In the genomic region with DNA sequence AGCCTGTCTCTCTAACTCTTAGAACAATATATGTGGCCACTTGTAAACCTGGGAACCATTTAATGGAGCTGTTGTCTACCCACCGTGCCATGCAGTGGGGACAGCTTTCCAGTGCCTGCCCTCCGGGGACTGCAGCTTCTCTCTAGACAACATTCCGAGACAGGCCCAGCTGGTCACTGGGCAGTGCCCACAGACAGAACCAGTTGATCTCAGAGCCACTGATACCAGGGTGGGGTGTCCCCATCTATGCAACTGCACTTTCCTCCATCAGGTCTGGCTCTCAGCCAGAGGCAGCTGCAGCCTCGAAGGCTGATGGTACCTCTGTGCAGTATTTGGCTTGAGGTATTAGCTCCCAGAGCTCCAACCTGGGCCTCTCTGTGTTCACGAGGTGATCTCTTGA, we compare ENCODE assay signal across 16 mouse cellular contexts. TPM values are rescaled to one million over a fixed set of nuclear protein-coding genes. Genes with fewer than 3 reads are reported as not detected.
A peak's percentile ranks its signal among the peaks of the same experiment; 100 is the strongest.
DNase-seq lines count a peak whose midpoint lies in the region; ATAC-seq and TF ChIP-seq lines count a peak whose summit lies in the region.
"Had no signal": no experiment of that assay in that cellular context is flagged by ENCODE, and none has a peak within 500 bp of the region (broad histone marks: within the 10 kb centered on the region; RNA-seq: fewer than 3 reads in every experiment).

No protein-coding gene starts in this region.

- peak; percentile 22 for DNase-seq in hindbrain, postnatal 0 days (ENCODE audit: low spot score)
- DNase-seq in limb, embryonic 10.5 days (ENCODE audit: low spot score): no peak
- peak; percentile 57 for DNase-seq in testis, postnatal 10 days (ENCODE audit: low spot score)
- no peak for DNase-seq in testis, postnatal 14 days (ENCODE audit: low spot score)
- peak; percentile 65 for DNase-seq in stomach, postnatal 0 days (ENCODE audit: low spot score)
- DNase-seq in gastrocnemius, postnatal 4 days (ENCODE audit: low spot score in 2 of 2): no peak
- DNase-seq: cerebellum, adult 9-11 months; gastrocnemius, postnatal 25 days; lung, postnatal 10 days; thymus, adult 2 months had no signal

- no peak for ATAC-seq in hindbrain, postnatal 0 days
- no peak for ATAC-seq in hindbrain, embryonic 13.5 days (ENCODE audit: low FRiP score)
- no peak for ATAC-seq in limb, embryonic 12.5 days (ENCODE audit: insufficient number of reproducible peaks, insufficient read depth, low FRiP score, low TSS enrichment, low read depth)
- ATAC-seq in stomach, postnatal 0 days (ENCODE audit: low FRiP score, low TSS enrichment): peak; percentile 60
- ATAC-seq: forebrain, embryonic 15.5 days had no signal

- H3K9me3 ChIP-seq in hindbrain, postnatal 0 days (ENCODE audit: low read length): no peaks in the 10 kb centered on the region
- no peaks in the 10 kb centered on the region for H3K9me3 ChIP-seq in hindbrain, embryonic 13.5 days
- H3K9me3 ChIP-seq in limb, embryonic 12.5 days: peaks cover 2% of the 10 kb centered on the region; the same call in 1 of the 2 replicates
- H3K9me3 ChIP-seq in limb, embryonic 10.5 days (replicated peaks): no peaks in the 10 kb centered on the region
- H3K9me3 ChIP-seq in stomach, postnatal 0 days (ENCODE audit: control insufficient read depth, low read length): no peaks in the 10 kb centered on the region
- H3K9me3 ChIP-seq: embryonic facial prominence, embryonic 12.5 days; forebrain, embryonic 15.5 days had no signal

- TF ChIP-seq CTCF in hindbrain, postnatal 0 days (IDR thresholded peaks at IDR 0.05; ENCODE audit: low read depth): no peak
- no peak for TF ChIP-seq CTCF in stomach, postnatal 0 days (IDR thresholded peaks at IDR 0.05; ENCODE audit: low read depth)

- H3K4me2 ChIP-seq in hindbrain, postnatal 0 days (ENCODE audit: low read depth, low read length): no peak overlapping the region
- no peak overlapping the region for H3K4me2 ChIP-seq in hindbrain, embryonic 13.5 days
- H3K4me2 ChIP-seq in limb, embryonic 12.5 days: no peak overlapping the region
- no peak overlapping the region for H3K4me2 ChIP-seq in stomach, postnatal 0 days (replicated peaks; ENCODE audit: low read depth)
- H3K4me2 ChIP-seq: embryonic facial prominence, embryonic 12.5 days; forebrain, embryonic 15.5 days had no signal

- H3K9ac ChIP-seq in hindbrain, postnatal 0 days (replicated peaks; ENCODE audit: low read length): no peak overlapping the region
- no peak overlapping the region for H3K9ac ChIP-seq in hindbrain, embryonic 13.5 days
- H3K9ac ChIP-seq in limb, embryonic 12.5 days (replicated peaks): no peak overlapping the region
- no peak overlapping the region for H3K9ac ChIP-seq in stomach, postnatal 0 days (ENCODE audit: low read length)
- H3K9ac ChIP-seq: embryonic facial prominence, embryonic 12.5 days; forebrain, embryonic 15.5 days; liver, embryonic 14.5 days had no signal

- H3K27ac ChIP-seq in hindbrain, postnatal 0 days: no peak overlapping the region
- no peak overlapping the region for H3K27ac ChIP-seq in hindbrain, embryonic 13.5 days
- 0 out of 2 replicates have a peak overlapping the region, but pooled peaks have one; percentile 29 for H3K27ac ChIP-seq in limb, embryonic 12.5 days
- H3K27ac ChIP-seq in limb, embryonic 10.5 days: no peak overlapping the region
- H3K27ac ChIP-seq in stomach, postnatal 0 days (replicated peaks): no peak overlapping the region
- H3K27ac ChIP-seq: embryonic facial prominence, embryonic 12.5 days; forebrain, embryonic 15.5 days; liver, embryonic 14.5 days had no signal

- H3K27me3 ChIP-seq in hindbrain, postnatal 0 days (ENCODE audit: insufficient read depth, low read length): no peaks in the 10 kb centered on the region
- H3K27me3 ChIP-seq in hindbrain, embryonic 13.5 days: no peaks in the 10 kb centered on the region
- H3K27me3 ChIP-seq in limb, embryonic 12.5 days: no peaks in the 10 kb centered on the region
- H3K27me3 ChIP-seq in limb, embryonic 10.5 days (ENCODE audit: low read depth, poor library complexity, severe bottlenecking): no peaks in the 10 kb centered on the region
- H3K27me3 ChIP-seq in stomach, postnatal 0 days (ENCODE audit: control insufficient read depth, insufficient read depth, low read length): no peaks in the 10 kb centered on the region
- H3K27me3 ChIP-seq: embryonic facial prominence, embryonic 12.5 days; forebrain, embryonic 15.5 days had no signal

- H3K36me3 ChIP-seq in hindbrain, postnatal 0 days (ENCODE audit: insufficient read depth, low read length): no peaks in the 10 kb centered on the region
- no peaks in the 10 kb centered on the region for H3K36me3 ChIP-seq in hindbrain, embryonic 13.5 days
- no peaks in the 10 kb centered on the region for H3K36me3 ChIP-seq in limb, embryonic 12.5 days
- no peaks in the 10 kb centered on the region for H3K36me3 ChIP-seq in limb, embryonic 10.5 days
- H3K36me3 ChIP-seq in stomach, postnatal 0 days (ENCODE audit: control insufficient read depth, insufficient read depth, low read length): no peaks in the 10 kb centered on the region
- H3K36me3 ChIP-seq: embryonic facial prominence, embryonic 12.5 days; forebrain, embryonic 15.5 days had no signal

- no peak overlapping the region for H3K4me3 ChIP-seq in hindbrain, postnatal 0 days (ENCODE audit: low read length)
- no peak overlapping the region for H3K4me3 ChIP-seq in hindbrain, embryonic 13.5 days
- H3K4me3 ChIP-seq in limb, embryonic 12.5 days (replicated peaks): no peak overlapping the region
- no peak overlapping the region for H3K4me3 ChIP-seq in limb, embryonic 10.5 days
- no peak overlapping the region for H3K4me3 ChIP-seq in stomach, postnatal 0 days (ENCODE audit: low read depth, low read length)
- H3K4me3 ChIP-seq: embryonic facial prominence, embryonic 12.5 days; forebrain, embryonic 15.5 days had no signal

- 26% methylated on average over 5 of the region's 5 CpGs for WGBS in hindbrain, postnatal 0 days
- whole genome bisulfite sequencing in hindbrain, embryonic 13.5 days: 41% methylated on average over 5 of the region's 5 CpGs
- WGBS in limb, embryonic 12.5 days: 54% methylated on average over 5 of the region's 5 CpGs
- 80% methylated on average over 5 of the region's 5 CpGs for WGBS in limb, embryonic 10.5 days
- WGBS in stomach, postnatal 0 days: 47% methylated on average over 5 of the region's 5 CpGs

- H3K4me1 ChIP-seq in hindbrain, postnatal 0 days (ENCODE audit: insufficient read depth, low read length): no peaks in the 10 kb centered on the region
- H3K4me1 ChIP-seq in hindbrain, embryonic 13.5 days (replicated peaks): peaks cover 9% of the 10 kb centered on the region
- H3K4me1 ChIP-seq in limb, embryonic 12.5 days (replicated peaks): peaks cover 4% of the 10 kb centered on the region; the same call in 1 of the 2 replicates
- no peaks in the 10 kb centered on the region for H3K4me1 ChIP-seq in limb, embryonic 10.5 days
- 0 out of 2 replicates have a peak, but pooled peaks cover 2% of the 10 kb centered on the region for H3K4me1 ChIP-seq in stomach, postnatal 0 days (replicated peaks; ENCODE audit: control insufficient read depth, insufficient read depth)
- H3K4me1 ChIP-seq: embryonic facial prominence, embryonic 12.5 days had no signal

- TF ChIP-seq EP300 in stomach, postnatal 0 days (optimal IDR thresholded peaks at IDR 0.05): no peak

RNA-seq across cellular contexts. Expression of gene Wnt4, which starts 27.0 kb away (rescaled TPM):
- total RNA-seq in hindbrain, postnatal 0 days (2014; rRNA removed): 3.1 and 3.8 TPM in 2 replicates
- 3.2 and 3.4 TPM in 2 replicates for polyA plus RNA-seq in hindbrain, postnatal 0 days (2015; fragmentation: Nextera tagmentation; extraction: Ambion mirVana)
- 1.2 and 1.5 TPM in 2 replicates for polyA plus RNA-seq in hindbrain, embryonic 13.5 days (2015; fragmentation: Nextera tagmentation; extraction: Ambion mirVana)
- polyA plus RNA-seq in limb, embryonic 12.5 days (2016; fragmentation: Nextera tagmentation; extraction: Ambion mirVana): 2.6 and 6.9 TPM in 2 replicates
- 1.3 and 1.4 TPM in 2 replicates for polyA plus RNA-seq in limb, embryonic 10.5 days (2016; fragmentation: Nextera tagmentation; extraction: Ambion mirVana)
- 45.3 and 59.7 TPM in 2 replicates for polyA plus RNA-seq in stomach, postnatal 0 days (2015; fragmentation: Nextera tagmentation; extraction: Ambion mirVana)
- total RNA-seq in gastrocnemius, postnatal 4 days (2021): 10 to 100 TPM; 22.2 to 22.8 TPM
- total RNA-seq: megakaryocyte, adult 5-6 weeks had no signal

Comparison
In these comparisons a context has a peak if more than half of its experiments do, and no peak if none do; other contexts are left out.
1. DNase-seq: peak in hindbrain, postnatal 0 days (single experiment), testis, postnatal 10 days (single experiment) and stomach, postnatal 0 days (single experiment); none in limb, embryonic 10.5 days (single experiment), testis, postnatal 14 days (single experiment) and gastrocnemius, postnatal 4 days (0 of 2).